Mouse (Mus musculus): Measurements from ENCODE around the gene Tepsin.

DNA sequence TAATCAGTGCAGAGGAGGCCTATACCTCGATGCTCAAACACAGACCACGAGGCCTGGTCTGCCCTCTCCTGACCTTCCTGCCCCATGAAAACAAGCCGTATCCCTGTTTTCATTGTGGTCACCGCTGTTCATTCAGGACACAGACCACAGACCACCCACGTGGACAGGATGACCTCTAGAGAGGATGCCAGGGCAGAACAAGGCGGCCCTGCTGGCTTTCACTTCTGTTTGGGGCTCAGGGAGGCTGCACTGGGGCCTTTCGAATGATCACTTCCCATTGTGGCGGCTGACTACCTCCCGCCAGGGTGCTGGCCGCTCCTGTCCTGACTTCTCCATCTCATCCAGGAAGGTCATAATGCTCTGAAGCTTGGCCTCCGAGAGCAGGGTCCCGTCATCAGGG is 27.5 kb downstream of the Tepsin start:
- no peak for TF ChIP-seq CTCF (conservative IDR thresholded peaks at IDR 0.05; ENCODE audit: insufficient read depth, insufficient read length, low read depth, low read length)
- no peak for TF ChIP-seq POLR2A (IDR thresholded peaks at IDR 0.05; ENCODE audit: low read depth, low read length)
